Mouse (Mus musculus) megakaryocyte, embryonic 14.5 days (primary cell): ENCODE results near the gene Gm6588.

Experiments used
- FLI1 ChIP-seq: IDR thresholded peaks from 2 replicates; pipeline ENCODE4 v1.6.1; 2012; ENCODE audit warnings: low read length, inconsistent platforms, mixed read lengths
- GATA1 ChIP-seq: IDR thresholded peaks from 3 replicates; pipeline ENCODE4 v1.6.1; 2012; ENCODE audit warnings: mixed read lengths, low read length, inconsistent platforms, borderline replicate concordance

- TF ChIP-seq GATA1 (no peak), FLI1 (no peak)
These were observed 43.2 kb upstream of the Gm6588 start for GRCm38 (mm10) chr5:112406017-112406416.
